Mouse (Mus musculus): Measurements from ENCODE around the gene Anxa2. TPM values are rescaled to one million over a fixed set of nuclear protein-coding genes. Genes with fewer than 3 reads are reported as not detected.
A peak's percentile ranks its signal among the peaks of the same experiment; 100 is the strongest.

Gene Anxa2
- polyA plus RNA-seq (2016; fragmentation: Nextera tagmentation; extraction: Ambion mirVana): 92.8 and 98.0 TPM in 2 replicates

DNA sequence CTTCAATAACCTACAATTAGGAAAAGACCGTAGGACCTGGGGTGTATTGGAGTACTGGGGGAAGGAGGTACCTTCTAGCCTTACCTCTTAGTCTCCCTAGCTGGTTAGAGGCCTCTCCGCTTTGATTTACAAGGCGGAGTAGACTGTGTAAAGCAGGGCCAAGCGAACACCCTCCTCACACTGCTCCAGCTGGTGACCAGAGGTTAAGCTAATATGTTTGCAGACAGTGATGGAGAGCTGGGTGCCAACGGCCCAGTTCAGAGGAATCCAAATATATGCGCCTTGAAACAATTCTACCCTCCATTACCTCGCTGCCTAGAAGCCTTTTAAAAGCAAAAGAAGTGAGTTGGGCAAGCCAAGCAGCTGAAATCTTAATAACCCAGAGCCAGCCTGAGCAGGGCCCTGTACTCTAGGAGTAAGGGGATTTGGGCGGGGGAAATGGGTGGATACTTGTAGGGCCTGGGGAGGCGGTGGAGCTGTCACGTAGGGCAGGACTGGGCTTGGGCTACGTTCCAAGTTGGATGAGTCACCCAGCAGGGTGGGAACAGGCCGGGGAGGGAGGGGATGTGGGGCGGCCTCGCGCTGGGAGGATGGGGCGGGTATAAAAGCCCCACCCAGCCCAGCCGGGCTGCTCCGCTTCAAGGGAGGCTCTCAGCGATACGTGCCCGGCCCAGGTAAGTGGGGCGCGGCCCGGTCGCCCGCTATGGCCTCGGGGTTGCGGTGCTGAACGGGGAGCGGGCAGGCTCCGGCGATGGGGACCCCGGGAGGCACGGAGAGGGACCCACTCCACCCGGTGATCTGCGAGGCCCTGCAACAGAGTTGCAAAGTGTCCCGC lies at the start of gene Anxa2:
TSS of gene Anxa2 (plus strand) at position 555 of the 835 bp plus-strand sequence.
- Histone ChIP-seq H3K4me1 (peaks cover 47% of the 10 kb centered on the region), H3K4me3 (peak within 1 kb of the TSS; percentile 57), H3K36me3 (no peaks in the 10 kb centered on the region), H3K27me3 (replicated peaks) (peaks cover 54% of the 10 kb centered on the region), H3K9ac (peak within 1 kb of the TSS; percentile 58), H3K27ac (peak within 1 kb of the TSS; percentile 59), H3K9me3 (replicated peaks) (no peaks in the 10 kb centered on the region), H3K4me2 (peak within 1 kb of the TSS; percentile 65)
- 11% methylated on average over 37 of the region's 37 CpGs for WGBS (ENCODE audit: insufficient replicate concordance)
- peak; percentile 77 for ATAC-seq

DNA sequence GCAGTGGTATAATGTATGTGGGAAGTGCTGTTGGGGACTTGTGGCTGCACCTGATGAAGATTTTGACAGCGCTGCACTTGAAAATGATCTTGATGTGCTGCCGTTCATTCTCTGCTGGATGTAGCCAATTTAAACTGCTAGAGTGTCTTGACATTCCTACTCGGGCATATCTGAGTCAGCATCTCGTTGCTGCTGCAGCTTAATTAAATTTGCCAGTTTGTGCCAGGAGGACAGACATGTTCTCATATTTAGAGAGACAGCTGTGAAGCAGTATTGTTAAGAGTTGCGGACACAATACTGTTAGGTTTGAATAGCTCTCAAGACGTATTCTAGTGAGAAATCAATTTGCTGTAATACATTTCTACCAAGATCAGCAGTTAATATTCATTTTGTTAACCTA lies 48.7 kb upstream of the Anxa2 start:
- Histone ChIP-seq H3K27ac (no peak overlapping the region), H3K9me3 (replicated peaks) (no peaks in the 10 kb centered on the region), H3K4me2 (no peak overlapping the region), H3K36me3 (peaks cover 21% of the 10 kb centered on the region; the same call in 1 of the 2 replicates), H3K9ac (no peak overlapping the region), H3K4me1 (no peaks in the 10 kb centered on the region), H3K27me3 (replicated peaks) (no peaks in the 10 kb centered on the region), H3K4me3 (no peak overlapping the region)
- no peak for ATAC-seq
- 79% methylated on average over 6 of the region's 6 CpGs for WGBS (ENCODE audit: insufficient replicate concordance)

DNA sequence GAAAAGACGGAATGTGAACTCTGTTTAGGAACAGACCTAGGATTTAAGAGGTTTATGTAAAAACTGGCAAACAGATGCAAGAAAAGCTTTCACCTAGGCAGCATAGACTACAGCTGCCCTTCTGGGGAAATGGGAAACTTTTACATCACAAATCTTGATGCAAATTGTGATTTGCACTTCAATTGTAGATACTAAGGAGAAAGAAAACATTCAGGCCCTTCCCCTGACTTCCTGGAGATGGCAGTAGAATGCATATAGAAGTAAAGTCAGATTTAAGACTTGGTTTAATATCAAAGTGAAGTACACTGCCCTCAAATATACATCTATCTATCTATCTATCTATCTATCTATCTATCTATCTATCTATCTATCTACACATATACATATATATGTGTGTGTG lies 33.9 kb upstream of the Anxa2 start:
- no peaks in the 10 kb centered on the region for H3K27me3 ChIP-seq (replicated peaks)
- 86% methylated on average over 1 of the region's 1 CpGs for WGBS (ENCODE audit: insufficient replicate concordance)
- ATAC-seq: no peak
- H3K36me3 ChIP-seq: peaks cover 81% of the 10 kb centered on the region
- H3K9me3 ChIP-seq (replicated peaks): no peaks in the 10 kb centered on the region
- H3K27ac ChIP-seq: no peak overlapping the region
- H3K9ac ChIP-seq: no peak overlapping the region
- no peak overlapping the region for H3K4me3 ChIP-seq
- H3K4me1 ChIP-seq: no peaks in the 10 kb centered on the region
- no peak overlapping the region for H3K4me2 ChIP-seq

DNA sequence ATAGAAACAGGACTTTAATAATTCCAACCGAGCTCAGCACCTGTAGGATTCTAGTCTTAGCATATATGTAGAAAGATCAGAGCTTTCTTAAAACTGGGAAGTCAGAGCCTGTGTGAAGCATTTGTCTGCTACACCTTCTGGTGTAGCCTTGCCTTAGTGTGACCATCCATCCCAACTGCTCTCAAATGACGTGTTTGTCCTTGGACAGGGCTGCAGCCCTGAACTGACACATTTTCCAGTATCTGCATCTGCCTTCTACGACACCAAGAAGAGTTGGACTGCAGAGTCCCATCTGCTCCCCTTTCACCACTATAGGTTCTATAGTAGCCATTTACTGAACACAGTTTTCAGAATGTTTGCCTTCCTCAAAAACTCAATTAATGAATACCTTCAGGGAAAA lies 22.9 kb upstream of the Anxa2 start:
- H3K27ac ChIP-seq: no peak overlapping the region
- no peak overlapping the region for H3K4me3 ChIP-seq
- no peaks in the 10 kb centered on the region for H3K9me3 ChIP-seq (replicated peaks)
- peaks cover 74% of the 10 kb centered on the region for H3K36me3 ChIP-seq
- H3K9ac ChIP-seq: no peak overlapping the region
- H3K27me3 ChIP-seq (replicated peaks): no peaks in the 10 kb centered on the region
- WGBS (ENCODE audit: insufficient replicate concordance): 71% methylated on average over 3 of the region's 3 CpGs
- ATAC-seq: no peak
- no peak overlapping the region for H3K4me2 ChIP-seq
- H3K4me1 ChIP-seq: no peaks in the 10 kb centered on the region

DNA sequence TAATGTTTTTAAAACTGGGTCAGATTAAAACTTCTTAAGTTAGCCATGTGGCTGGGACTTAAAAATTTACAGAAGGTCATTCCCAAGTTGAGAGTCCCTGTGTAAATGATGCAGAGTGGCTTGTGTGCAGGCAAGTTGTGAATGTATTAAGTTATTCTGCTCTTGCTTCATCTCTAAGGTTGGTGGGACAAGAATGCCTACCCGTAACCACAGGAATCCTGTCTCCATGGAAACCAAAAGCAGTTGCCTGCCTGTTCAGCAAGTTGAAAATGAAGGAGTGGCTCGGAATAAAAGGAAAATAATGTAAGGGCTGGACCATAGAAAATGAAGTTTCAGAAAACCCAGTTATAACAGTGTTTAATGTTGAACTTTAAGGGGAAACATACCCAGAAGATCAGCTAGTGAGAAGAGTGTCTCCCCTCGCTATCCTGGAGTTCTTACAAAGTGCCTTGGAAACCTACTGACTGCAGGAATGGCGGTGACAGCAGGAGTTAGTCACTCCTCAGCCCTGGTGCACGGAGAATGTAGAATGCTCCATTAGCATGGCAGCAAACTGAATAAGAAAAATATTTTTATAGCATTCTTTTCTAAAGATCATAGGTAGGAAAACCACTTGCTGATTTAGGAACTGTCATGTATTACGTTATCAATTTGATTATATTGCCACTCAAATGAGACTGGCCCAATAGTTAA lies 21.4 kb upstream of the Anxa2 start:
- Histone ChIP-seq H3K4me3 (no peak overlapping the region), H3K27ac (no peak overlapping the region), H3K4me2 (no peak overlapping the region), H3K9me3 (replicated peaks) (no peaks in the 10 kb centered on the region), H3K9ac (no peak overlapping the region), H3K36me3 (peaks cover 61% of the 10 kb centered on the region), H3K27me3 (replicated peaks) (no peaks in the 10 kb centered on the region), H3K4me1 (no peaks in the 10 kb centered on the region)
- 73% methylated on average over 6 of the region's 6 CpGs for WGBS (ENCODE audit: insufficient replicate concordance)
- ATAC-seq: no peak

DNA sequence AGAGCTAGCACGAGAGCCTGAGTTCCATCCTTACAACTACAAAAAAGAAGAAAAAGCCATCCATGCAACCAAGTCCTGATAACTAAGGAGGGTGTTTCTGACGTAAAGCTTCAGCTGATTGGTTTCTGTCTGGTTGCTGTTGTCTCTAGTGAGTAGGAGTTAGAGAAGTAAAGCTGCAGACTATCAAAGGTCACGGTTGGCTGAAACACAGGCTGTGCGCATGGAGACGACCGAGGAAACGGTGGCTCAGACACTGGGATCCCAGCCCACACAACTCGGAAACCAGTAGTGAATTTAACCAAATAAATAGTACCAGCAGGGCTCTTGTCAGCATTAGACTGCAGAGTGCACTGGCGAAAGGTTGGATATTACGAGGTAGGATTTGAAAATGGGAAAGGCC lies 18.2 kb upstream of the Anxa2 start:
- H3K9me3 ChIP-seq (replicated peaks): no peaks in the 10 kb centered on the region
- no peak overlapping the region for H3K4me3 ChIP-seq
- H3K27ac ChIP-seq: no peak overlapping the region
- no peak overlapping the region for H3K4me2 ChIP-seq
- peaks cover 35% of the 10 kb centered on the region for H3K36me3 ChIP-seq
- no peak for ATAC-seq
- H3K9ac ChIP-seq: no peak overlapping the region
- WGBS (ENCODE audit: insufficient replicate concordance): 73% methylated on average over 10 of the region's 10 CpGs
- no peaks in the 10 kb centered on the region for H3K4me1 ChIP-seq
- no peaks in the 10 kb centered on the region for H3K27me3 ChIP-seq (replicated peaks)

DNA sequence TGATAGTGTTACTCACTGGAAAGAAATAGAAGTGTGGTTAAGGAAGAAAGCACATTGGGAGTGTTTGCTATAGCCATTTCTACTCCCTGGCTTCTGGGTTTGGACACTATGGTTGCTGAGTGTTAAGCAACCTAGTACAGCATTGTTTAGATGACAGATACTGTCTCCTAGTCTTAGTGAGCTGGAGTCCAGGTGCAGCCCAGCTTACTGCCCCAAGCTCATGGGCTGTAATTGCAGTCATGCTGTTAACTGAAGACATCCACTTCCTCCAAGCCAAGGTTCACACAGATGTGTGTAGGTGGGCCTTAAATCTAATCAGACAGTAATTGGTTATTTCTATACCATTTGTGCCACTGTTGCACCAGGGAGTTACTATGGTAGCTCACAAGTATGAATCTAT lies 17.8 kb upstream of the Anxa2 start:
- Histone ChIP-seq H3K4me3 (no peak overlapping the region), H3K4me2 (no peak overlapping the region), H3K4me1 (0 out of 2 replicates have a peak, but pooled peaks cover 3% of the 10 kb centered on the region), H3K36me3 (peaks cover 30% of the 10 kb centered on the region), H3K9ac (no peak overlapping the region), H3K27me3 (replicated peaks) (no peaks in the 10 kb centered on the region), H3K27ac (no peak overlapping the region), H3K9me3 (replicated peaks) (no peaks in the 10 kb centered on the region)
- ATAC-seq: no peak

DNA sequence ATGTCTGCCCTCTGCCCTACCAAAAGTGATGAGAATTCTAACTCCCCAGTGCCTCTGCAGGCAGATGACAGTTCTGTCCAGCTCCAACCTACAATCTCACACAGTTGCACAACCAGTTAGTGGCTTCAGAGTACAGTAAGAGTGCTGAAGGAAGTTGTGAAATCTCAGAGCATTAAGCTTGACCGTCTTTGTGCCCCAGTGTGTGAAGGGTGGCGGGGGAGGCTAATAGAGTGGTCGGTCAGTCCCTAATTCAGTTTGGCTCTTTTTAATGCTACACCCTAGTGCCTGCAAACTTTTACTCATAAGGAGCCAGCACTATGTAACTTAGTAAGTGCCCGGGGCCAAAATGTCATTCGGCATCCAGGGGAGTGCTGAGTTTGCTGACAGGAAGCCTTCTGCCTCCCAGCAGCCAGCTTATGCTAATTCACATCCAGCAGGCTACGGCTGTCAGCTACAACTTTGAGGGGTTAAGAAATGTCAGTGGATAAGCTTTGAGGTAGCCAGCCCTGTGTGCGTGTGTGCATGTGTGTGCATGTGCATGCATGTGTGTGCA lies 13.5 kb upstream of the Anxa2 start:
- peak; percentile 40; the same call in 1 of the 2 replicates for ATAC-seq
- Histone ChIP-seq H3K4me2 (no peak overlapping the region), H3K36me3 (no peaks in the 10 kb centered on the region), H3K27me3 (replicated peaks) (no peaks in the 10 kb centered on the region), H3K27ac (0 out of 2 replicates have a peak overlapping the region, but pooled peaks have one; percentile 10), H3K4me1 (peaks cover 16% of the 10 kb centered on the region; the same call in 1 of the 2 replicates), H3K4me3 (no peak overlapping the region), H3K9ac (no peak overlapping the region), H3K9me3 (replicated peaks) (no peaks in the 10 kb centered on the region)
- WGBS (ENCODE audit: insufficient replicate concordance): 29% methylated on average over 7 of the region's 7 CpGs

DNA sequence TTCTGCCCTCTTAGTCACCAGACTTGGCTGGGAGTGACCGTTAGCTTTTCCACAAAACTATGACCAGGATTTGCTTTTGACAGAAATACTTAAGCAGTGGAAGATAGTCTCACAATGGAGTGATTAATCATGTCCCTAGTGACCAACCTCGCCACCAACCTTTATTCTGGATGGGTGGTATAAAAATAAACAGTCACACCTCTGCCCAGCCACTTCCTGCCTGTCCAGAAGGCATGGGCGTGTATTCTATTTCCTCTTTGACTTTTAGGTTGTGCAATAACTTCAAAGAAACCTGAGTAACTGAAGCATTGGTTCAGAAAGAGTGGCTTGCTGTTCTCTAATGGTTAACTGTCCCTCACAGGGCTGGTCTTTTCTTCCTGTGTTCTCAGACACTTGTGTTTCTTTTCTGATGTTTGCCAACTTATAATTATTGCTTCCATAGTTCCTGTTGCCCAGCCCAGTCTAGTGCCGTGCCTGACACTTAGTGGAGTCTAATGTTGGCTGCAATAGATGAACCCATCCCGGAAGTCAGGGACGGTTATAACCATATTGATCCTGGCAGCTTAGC lies 10.9 kb upstream of the Anxa2 start:
- Histone ChIP-seq H3K36me3 (no peaks in the 10 kb centered on the region), H3K9ac (no peak overlapping the region), H3K27me3 (replicated peaks) (no peaks in the 10 kb centered on the region), H3K4me1 (peaks cover 16% of the 10 kb centered on the region; the same call in 1 of the 2 replicates), H3K27ac (no peak overlapping the region), H3K4me2 (no peak overlapping the region), H3K9me3 (replicated peaks) (no peaks in the 10 kb centered on the region), H3K4me3 (no peak overlapping the region)
- ATAC-seq: peak; percentile 36; the same call in 1 of the 2 replicates
- WGBS (ENCODE audit: insufficient replicate concordance): 30% methylated on average over 6 of the region's 6 CpGs

DNA sequence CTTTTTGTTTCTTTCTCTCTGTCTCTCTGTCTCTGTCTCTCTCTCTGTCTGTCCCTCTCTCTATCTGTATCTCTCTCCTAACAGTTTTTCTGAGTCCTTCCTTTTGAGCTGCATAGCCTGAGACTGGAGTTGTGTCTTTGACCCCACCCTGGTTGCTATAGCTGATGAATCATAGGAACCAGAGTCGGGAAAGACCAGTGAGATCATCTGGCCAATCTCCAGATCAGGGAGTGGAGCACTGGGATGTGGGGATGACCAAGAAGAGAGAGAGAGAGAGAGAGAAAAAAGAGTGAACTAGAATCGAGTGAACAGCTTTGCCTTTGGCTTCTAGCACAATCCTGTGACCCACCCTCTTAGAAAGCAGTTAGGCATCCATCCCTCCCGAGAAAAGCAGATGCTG lies 10.2 kb upstream of the Anxa2 start:
- H3K27ac ChIP-seq: no peak overlapping the region

DNA sequence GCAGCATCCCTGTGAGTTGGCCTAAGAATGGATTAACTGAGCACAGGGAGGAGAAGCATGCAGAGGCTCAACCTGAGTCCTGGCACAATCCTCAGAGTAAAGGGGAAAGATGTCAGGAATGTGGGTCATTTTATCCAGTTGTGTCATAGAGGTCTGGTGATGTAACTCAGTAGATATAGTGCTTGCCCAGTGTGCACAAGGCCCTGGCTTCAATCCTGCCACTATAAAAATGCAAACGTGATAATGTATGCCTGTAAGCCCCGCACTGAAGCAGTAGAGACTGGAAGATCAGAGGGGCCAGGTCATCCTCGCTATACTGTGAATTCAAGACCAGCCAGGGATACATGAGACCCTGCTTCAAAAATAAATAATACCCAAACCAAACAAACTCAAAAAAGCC lies 4.6 kb upstream of the Anxa2 start:
- Histone ChIP-seq H3K4me2 (no peak overlapping the region), H3K27me3 (replicated peaks) (peaks cover 21% of the 10 kb centered on the region), H3K36me3 (no peaks in the 10 kb centered on the region), H3K9ac (no peak overlapping the region), H3K4me3 (no peak overlapping the region), H3K27ac (no peak overlapping the region), H3K4me1 (peaks cover 10% of the 10 kb centered on the region), H3K9me3 (replicated peaks) (no peaks in the 10 kb centered on the region)
- 69% methylated on average over 3 of the region's 3 CpGs for WGBS (ENCODE audit: insufficient replicate concordance)
- ATAC-seq: no peak

More for the DNA sequence above, 10.2 kb upstream of the Anxa2 start:
- H3K4me2 ChIP-seq: no peak overlapping the region
- no peaks in the 10 kb centered on the region for H3K27me3 ChIP-seq (replicated peaks)
- H3K36me3 ChIP-seq: no peaks in the 10 kb centered on the region
- peaks cover 16% of the 10 kb centered on the region; the same call in 1 of the 2 replicates for H3K4me1 ChIP-seq
- H3K9ac ChIP-seq: no peak overlapping the region
- no peak overlapping the region for H3K4me3 ChIP-seq
- no peaks in the 10 kb centered on the region for H3K9me3 ChIP-seq (replicated peaks)
- 36% methylated on average over 3 of the region's 3 CpGs for WGBS (ENCODE audit: insufficient replicate concordance)
- no peak for ATAC-seq

DNA sequence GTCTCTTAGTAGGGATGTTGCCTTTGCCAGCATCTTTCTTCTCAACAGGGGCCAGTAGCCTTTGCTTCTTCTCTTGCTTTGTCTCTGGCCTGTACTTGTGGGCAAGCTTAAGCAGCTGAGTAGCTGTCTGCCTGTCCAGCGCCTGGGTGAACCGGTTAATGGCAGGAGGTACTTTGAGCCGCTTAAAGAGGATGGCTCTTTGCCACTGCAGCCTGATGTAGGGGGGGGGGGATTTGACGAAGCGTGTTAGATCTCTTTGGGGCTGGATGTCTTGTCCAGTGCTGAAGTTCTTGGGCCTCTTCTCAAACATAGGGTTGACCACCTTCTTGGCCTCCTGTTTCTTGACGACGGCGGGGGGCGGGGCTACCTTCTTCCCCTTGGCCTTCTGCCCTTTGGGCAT lies 2.8 kb upstream of the Anxa2 start:
- no peak overlapping the region for H3K9ac ChIP-seq
- H3K4me2 ChIP-seq: no peak overlapping the region
- H3K4me3 ChIP-seq: no peak overlapping the region
- H3K27ac ChIP-seq: no peak overlapping the region
- no peak for ATAC-seq
- H3K9me3 ChIP-seq (replicated peaks): no peaks in the 10 kb centered on the region
- peaks cover 26% of the 10 kb centered on the region for H3K4me1 ChIP-seq
- peaks cover 38% of the 10 kb centered on the region for H3K27me3 ChIP-seq (replicated peaks)
- H3K36me3 ChIP-seq: no peaks in the 10 kb centered on the region
- WGBS (ENCODE audit: insufficient replicate concordance): 69% methylated on average over 9 of the region's 9 CpGs

Measured in liver, embryonic 12.5 days (tissue).